Mouse (Mus musculus): ENCODE measurements at regions not wholly inside any gene's neighbourhood (a gene's known extent, or its start where the extent isn't known, plus 50 kb on each side); places are given as distances from the start of the nearest gene placed in this dataset.

GRCm38 (mm10) chr16:55603611-55604010 is 235.1 kb downstream of the Nfkbiz start:
- TF ChIP-seq CTCF (IDR thresholded peaks at IDR 0.05; ENCODE audit: low read depth) = no peak
- TF ChIP-seq EP300 (optimal IDR thresholded peaks at IDR 0.05) = no peak
